Mouse (Mus musculus) adrenal gland, adult 8-10 months (tissue): ENCODE measurements around the gene Ccdc24. TPM values are rescaled to one million over a fixed set of nuclear protein-coding genes. Genes with fewer than 3 reads are reported as not detected.

Experiments
- DNase-seq: peaks from one replicate; pipeline ENCODE4 v3.0.0; 2022
- total RNA-seq, 4 experiments: library from RNA; stranded (reverse); gene quantifications; 2 replicates each; pipeline ENCODE4 v1.2.4; 2022

The Ccdc24 gene
- total RNA-seq, 4 experiments from 2014 or later = 1.1 to 1.8 (median 1.5) TPM

- DNase-seq = no peak
Observed at GRCm38 (mm10) chr4:117852152-117852868, 20.0 kb downstream of the Ccdc24 start.

- DNase-seq = no peak
Observed at GRCm38 (mm10) chr4:117850871-117851270, 21.5 kb downstream of the Ccdc24 start.

- no peak for DNase-seq
Observed at GRCm38 (mm10) chr4:117850176-117850575, 22.2 kb downstream of the Ccdc24 start.

GRCm38 (mm10) chr4:117849506-117849905 lies 22.9 kb downstream of the Ccdc24 start:
- no peak for DNase-seq

- DNase-seq = no peak
Observed at GRCm38 (mm10) chr4:117849063-117849462, 23.3 kb downstream of the Ccdc24 start.

- no peak for DNase-seq
Observed at GRCm38 (mm10) chr4:117847011-117847410, 25.3 kb downstream of the Ccdc24 start.

- no peak for DNase-seq
Observed at GRCm38 (mm10) chr4:117846261-117846660, 26.1 kb downstream of the Ccdc24 start.

- no peak for DNase-seq
Observed at GRCm38 (mm10) chr4:117845316-117845715, 27.0 kb downstream of the Ccdc24 start.

- no peak for DNase-seq
Observed at GRCm38 (mm10) chr4:117844467-117844866, 27.9 kb downstream of the Ccdc24 start.

GRCm38 (mm10) chr4:117843101-117843500 lies 29.3 kb downstream of the Ccdc24 start:
- no peak for DNase-seq

- no peak for DNase-seq
Observed at GRCm38 (mm10) chr4:117841566-117841965, 30.8 kb downstream of the Ccdc24 start.

- no peak for DNase-seq
Observed at GRCm38 (mm10) chr4:117840821-117841220, 31.5 kb downstream of the Ccdc24 start.

- DNase-seq = no peak
Observed at GRCm38 (mm10) chr4:117839366-117839765, 33.0 kb downstream of the Ccdc24 start.

- no peak for DNase-seq
Observed at GRCm38 (mm10) chr4:117837271-117837670, 35.1 kb downstream of the Ccdc24 start.

GRCm38 (mm10) chr4:117836204-117836767 lies 36.1 kb downstream of the Ccdc24 start:
- DNase-seq = peak; percentile 87

GRCm38 (mm10) chr4:117835531-117836111 lies 36.7 kb downstream of the Ccdc24 start:
- no peak for DNase-seq

- DNase-seq = peak; percentile 65
Observed at GRCm38 (mm10) chr4:117834845-117835530, 37.4 kb downstream of the Ccdc24 start.

GRCm38 (mm10) chr4:117834457-117834844 lies 37.9 kb downstream of the Ccdc24 start, which contains the start of gene Slc6a9:
Gene Slc6a9, plus strand, starts transcription at chr4:117834506.
- DNase-seq = no peak

- no peak for DNase-seq
Observed at GRCm38 (mm10) chr4:117831920-117832691, 40.3 kb downstream of the Ccdc24 start.

GRCm38 (mm10) chr4:117831499-117831898 lies 40.9 kb downstream of the Ccdc24 start:
- no peak for DNase-seq

- no peak for DNase-seq
Observed at GRCm38 (mm10) chr4:117830801-117831200, 41.6 kb downstream of the Ccdc24 start.

GRCm38 (mm10) chr4:117830124-117830551 lies 42.2 kb downstream of the Ccdc24 start:
- no peak for DNase-seq
